ENCODE assay signal across 13 mouse cellular contexts in the genomic region with DNA sequence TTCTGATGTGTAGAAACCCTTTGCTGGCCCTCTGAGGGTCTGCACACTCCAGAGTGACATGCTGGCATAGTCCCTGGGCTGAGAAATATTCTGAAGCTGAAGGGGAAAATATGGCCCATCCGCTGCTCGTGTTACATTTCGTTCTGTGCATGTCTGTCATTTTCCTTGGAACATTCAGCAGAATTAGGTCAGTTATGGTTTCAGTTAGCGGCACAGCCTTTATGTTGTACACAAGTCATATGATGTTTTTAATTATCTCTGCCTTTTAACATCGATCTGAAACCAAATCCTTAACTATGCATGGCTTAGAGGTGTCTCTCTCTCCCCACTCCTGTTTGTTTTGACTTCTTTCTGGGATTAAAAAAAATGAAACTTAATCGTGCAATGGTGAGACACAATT.
"Had no signal": no experiment of that assay in that cellular context is flagged by ENCODE, and none has a peak within 500 bp of the region (broad histone marks: within the 10 kb centered on the region; RNA-seq: fewer than 3 reads in every experiment).

No protein-coding gene starts in this region.

- H3K4me1 ChIP-seq: liver, embryonic 13.5 days; midbrain, embryonic 13.5 days; neural tube, embryonic 13.5 days; stomach, embryonic 15.5 days had no signal

- H3K9ac ChIP-seq: liver, embryonic 13.5 days; liver, postnatal 0 days; midbrain, embryonic 13.5 days; neural tube, embryonic 13.5 days; stomach, embryonic 15.5 days had no signal

- H3K27me3 ChIP-seq: liver, embryonic 13.5 days; midbrain, embryonic 13.5 days; neural tube, embryonic 13.5 days; stomach, embryonic 15.5 days had no signal

- H3K4me3 ChIP-seq: left cerebral cortex, adult 2 months; liver, embryonic 13.5 days; midbrain, embryonic 13.5 days; neural tube, embryonic 13.5 days; stomach, embryonic 15.5 days had no signal

- H3K9me3 ChIP-seq: liver, embryonic 13.5 days; midbrain, embryonic 13.5 days; neural tube, embryonic 13.5 days; stomach, embryonic 15.5 days had no signal

- DNase-seq: kidney, adult 9 months; kidney, postnatal 36 days; liver; liver, embryonic 13.5 days; liver, postnatal 0 days; lung, postnatal 36 days; right cerebral cortex, postnatal 14 days; thymus, postnatal 36 days had no signal

- H3K36me3 ChIP-seq: liver, embryonic 13.5 days; midbrain, embryonic 13.5 days; neural tube, embryonic 13.5 days; stomach, embryonic 15.5 days had no signal

- H3K4me2 ChIP-seq: liver, embryonic 13.5 days; midbrain, embryonic 13.5 days; neural tube, embryonic 13.5 days; stomach, embryonic 15.5 days had no signal

- H3K27ac ChIP-seq: kidney, postnatal 0 days; left cerebral cortex, adult 2 months; liver, embryonic 13.5 days; midbrain, embryonic 13.5 days; neural tube, embryonic 13.5 days; stomach, embryonic 15.5 days had no signal

- ATAC-seq: liver, postnatal 0 days; midbrain, embryonic 13.5 days had no signal
